Mouse (Mus musculus) ES-CJ7 (cell line): ENCODE measurements around the gene D430042O09Rik.

ENCODE experiments used
- DNase-seq: peaks from one replicate; pipeline ENCODE4 v3.0.0; 2011; ENCODE audit warnings: low read depth, low spot score

The D430042O09Rik gene

GRCm38 (mm10) chr7:125808210-125808609 is 100.5 kb downstream of the D430042O09Rik start:
- DNase-seq, result no peak

DNA sequence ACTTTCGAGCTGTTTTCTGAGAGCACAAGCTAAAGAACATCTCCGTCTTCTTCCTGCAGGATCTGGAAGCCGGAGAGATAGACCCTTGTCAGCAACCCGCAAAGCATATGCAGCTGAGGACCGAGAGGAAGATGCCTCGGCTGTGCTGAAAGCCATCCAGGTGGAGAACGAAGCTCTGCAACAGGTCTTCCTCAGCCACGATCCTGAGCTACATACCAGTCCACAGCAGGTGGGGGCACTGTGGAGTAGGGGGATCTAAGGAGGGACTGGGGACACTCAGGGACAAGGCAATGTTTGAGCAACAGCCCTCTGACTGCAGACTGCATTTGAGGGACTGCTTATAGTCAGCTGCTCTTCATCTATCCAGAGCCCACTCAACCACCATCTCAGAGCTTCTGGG is 105.0 kb downstream of the D430042O09Rik start:
- no peak for DNase-seq

- no peak for DNase-seq
Observed at GRCm38 (mm10) chr7:125815733-125816132, 108.0 kb downstream of the D430042O09Rik start.

DNA sequence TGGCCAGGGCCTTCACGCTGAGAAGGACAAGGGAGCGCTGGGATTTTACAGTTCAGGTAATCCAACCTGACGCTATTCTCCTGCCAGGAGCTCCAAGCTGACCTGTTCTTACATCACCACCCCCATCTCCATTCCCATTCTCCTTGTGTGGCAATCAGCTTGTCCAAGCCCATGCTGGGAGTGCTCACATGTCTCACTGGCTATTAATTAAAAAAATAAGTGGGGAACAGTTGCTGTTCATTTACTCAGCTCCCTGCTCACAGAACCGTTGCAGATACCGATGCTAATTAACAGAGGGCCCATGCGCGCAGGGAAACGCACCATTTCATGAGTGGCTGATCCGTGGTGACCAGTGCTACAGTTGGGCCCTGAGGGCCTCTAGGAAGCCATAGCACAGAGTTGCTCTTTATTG is 110.6 kb downstream of the D430042O09Rik start:
- DNase-seq, result no peak

DNA sequence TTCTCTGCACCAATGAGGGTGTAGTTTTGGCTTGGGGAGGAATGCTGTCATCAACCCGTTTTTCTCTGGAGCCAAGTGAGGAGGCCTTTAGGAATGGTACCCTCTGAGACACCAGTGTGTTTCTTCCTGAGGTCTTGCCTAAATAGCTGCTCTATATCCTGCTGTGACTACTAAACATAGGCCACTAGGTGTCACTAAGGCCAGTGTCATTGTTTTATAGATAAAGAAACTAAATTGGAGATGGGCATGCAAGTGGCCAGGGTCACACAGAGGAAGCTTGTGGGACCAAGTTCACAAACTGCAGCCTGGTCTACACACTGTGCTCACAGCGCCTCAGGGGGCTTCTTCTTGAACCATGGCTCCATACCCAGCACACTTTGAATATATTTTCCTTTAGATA is 112.5 kb downstream of the D430042O09Rik start:
- DNase-seq, result no peak

GRCm38 (mm10) chr7:125826425-125826824 is 118.7 kb downstream of the D430042O09Rik start:
- DNase-seq, result no peak

DNA sequence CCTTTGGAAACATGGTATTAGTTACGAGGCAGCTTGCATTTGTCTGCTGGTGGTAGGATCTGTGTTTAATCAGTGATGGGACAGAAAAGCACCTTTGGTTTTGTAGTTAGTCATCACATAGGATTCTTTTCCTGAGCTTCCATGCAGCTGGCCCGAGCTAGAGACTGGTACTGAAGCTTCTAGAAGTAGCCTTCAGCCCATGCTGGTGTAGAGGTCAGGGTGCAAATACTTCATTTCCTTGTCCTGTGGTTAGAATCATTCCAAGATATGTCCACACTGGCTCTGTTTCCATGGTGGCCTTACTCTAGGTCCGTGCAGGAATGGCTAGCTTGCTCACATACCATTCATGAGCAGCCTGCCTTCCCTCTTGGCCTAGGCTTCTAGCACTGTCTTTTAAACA is 119.2 kb downstream of the D430042O09Rik start:
- DNase-seq, result no peak

- DNase-seq, result no peak
Observed at GRCm38 (mm10) chr7:125827420-125827819, 119.7 kb downstream of the D430042O09Rik start.

- DNase-seq, result no peak
Observed at GRCm38 (mm10) chr7:125828561-125828960, 120.9 kb downstream of the D430042O09Rik start.

- DNase-seq, result no peak
Observed at GRCm38 (mm10) chr7:125829121-125829666, 121.5 kb downstream of the D430042O09Rik start.

GRCm38 (mm10) chr7:125832767-125833166 is 125.1 kb downstream of the D430042O09Rik start:
- DNase-seq, result no peak

- no peak for DNase-seq
Observed at GRCm38 (mm10) chr7:125833471-125833870, 125.8 kb downstream of the D430042O09Rik start.

- no peak for DNase-seq
Observed at GRCm38 (mm10) chr7:125838078-125838742, 130.5 kb downstream of the D430042O09Rik start.

GRCm38 (mm10) chr7:125845611-125846010 is 137.9 kb downstream of the D430042O09Rik start:
- no peak for DNase-seq

DNA sequence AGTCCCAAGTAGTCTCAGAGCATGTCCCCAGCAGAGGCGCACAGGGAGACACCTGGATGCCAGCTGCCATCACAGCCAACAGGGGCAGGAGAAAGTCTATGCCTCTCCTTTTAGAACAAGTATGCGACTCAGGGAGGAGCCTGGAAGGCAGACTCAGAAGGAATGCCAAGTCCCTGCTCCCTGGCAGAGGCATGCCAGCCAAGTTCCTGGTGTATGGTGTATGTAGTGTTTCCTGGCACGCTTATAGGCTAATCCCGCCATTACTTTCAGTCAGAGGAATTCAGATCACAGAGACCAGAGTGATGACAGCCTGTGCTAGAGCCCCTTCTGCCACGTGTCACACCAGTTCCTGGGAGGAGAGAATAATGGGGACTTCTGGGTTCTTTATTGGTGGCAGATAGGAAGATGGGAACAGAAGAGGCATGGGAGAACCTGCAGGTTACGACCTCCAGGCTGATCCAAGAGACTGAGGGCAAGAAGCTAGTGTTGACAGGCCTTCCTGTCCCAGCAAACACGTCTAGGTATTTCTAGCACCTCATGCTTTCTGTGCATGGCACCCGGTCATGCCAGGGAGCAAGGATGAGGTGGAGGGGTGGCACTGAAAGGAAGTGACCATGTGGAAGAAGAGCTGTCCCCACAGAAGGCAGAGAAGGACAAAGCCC is 139.3 kb downstream of the D430042O09Rik start:
- DNase-seq, result no peak

DNA sequence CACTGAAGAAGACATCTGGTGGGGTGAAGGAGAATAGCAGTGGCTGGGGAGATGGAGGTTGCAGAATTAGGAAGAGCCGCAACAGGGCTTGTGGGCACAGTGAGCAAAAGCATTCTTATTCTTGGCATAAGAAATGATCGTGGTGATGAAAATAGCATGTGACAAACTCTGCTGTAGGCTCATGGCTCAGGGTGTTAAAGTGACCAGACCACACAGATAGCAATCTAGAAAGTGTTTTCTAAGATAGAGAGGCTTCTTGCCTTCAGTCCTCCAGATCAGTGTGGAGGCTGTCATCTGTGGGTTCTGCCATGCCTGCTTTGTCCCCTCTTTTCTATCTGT is 139.8 kb downstream of the D430042O09Rik start:
- no peak for DNase-seq

GRCm38 (mm10) chr7:125859564-125859963 is 151.9 kb downstream of the D430042O09Rik start:
- no peak for DNase-seq

GRCm38 (mm10) chr7:125860421-125860820 is 152.7 kb downstream of the D430042O09Rik start:
- no peak for DNase-seq

GRCm38 (mm10) chr7:125864026-125864425 is 156.3 kb downstream of the D430042O09Rik start:
- no peak for DNase-seq

GRCm38 (mm10) chr7:125865234-125865633 is 157.5 kb downstream of the D430042O09Rik start:
- DNase-seq, result no peak

DNA sequence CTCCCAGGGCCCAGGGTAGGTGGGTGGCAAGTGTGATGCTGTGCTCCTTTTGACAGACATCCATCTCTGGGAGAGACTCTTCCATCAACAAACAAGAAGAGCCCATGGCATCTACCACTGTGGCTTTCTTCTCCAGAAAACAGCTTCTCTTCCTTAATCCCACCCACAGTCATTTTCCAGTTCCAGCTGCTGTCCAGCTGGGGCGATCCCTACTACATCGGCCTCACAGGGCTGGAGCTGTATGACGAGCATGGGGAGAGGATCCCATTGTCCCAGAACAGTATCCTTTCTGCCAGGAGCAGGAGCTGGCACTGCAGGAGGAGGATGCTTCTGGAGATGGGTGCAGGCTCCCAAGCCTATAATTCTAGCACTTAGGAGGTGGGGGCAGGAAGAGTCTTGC is 160.9 kb downstream of the D430042O09Rik start:
- DNase-seq, result no peak

GRCm38 (mm10) chr7:125871404-125872201 is 163.9 kb downstream of the D430042O09Rik start:
- peak; percentile 8 for DNase-seq
